Mouse (Mus musculus) hindbrain, embryonic 15.5 days (tissue): ENCODE measurements at regions not wholly inside any gene's neighbourhood (a gene's known extent, or its start where the extent isn't known, plus 50 kb on each side); places are given as distances from the start of the nearest gene placed in this dataset.

Experiments used
- ATAC-seq: fragments of 200-750 bp; cut with Nextera tagmentation; 2 replicates; pipeline ENCODE4 v1.8.0; 2017; ENCODE audit warnings: low read depth, moderate number of reproducible peaks, moderate TSS enrichment; ENCODE audit not compliant: low FRiP score
- H3K27ac ChIP-seq: fragments of 300-500 bp; sonication (generic); replicated peaks from 2 replicates; pipeline ENCODE4 v1.5.1; 2015; ENCODE audit warnings: mild to moderate bottlenecking, inconsistent platforms
- H3K27me3 ChIP-seq: fragments of 300-500 bp; sonication (generic); 2 replicates; pipeline ENCODE4 v1.6.1; 2015; ENCODE audit warnings: control low read depth, inconsistent platforms
- H3K36me3 ChIP-seq: fragments of 300-500 bp; sonication (generic); 2 replicates; pipeline ENCODE4 v1.6.1; 2015; ENCODE audit warnings: control low read depth, inconsistent platforms
- H3K4me1 ChIP-seq: fragments of 300-500 bp; sonication (generic); replicated peaks from 2 replicates; pipeline ENCODE4 v1.6.1; 2015; ENCODE audit warnings: control low read depth, inconsistent platforms
- H3K4me2 ChIP-seq: fragments of 300-500 bp; sonication (generic); 2 replicates; pipeline ENCODE4 v1.6.1; 2015; ENCODE audit warnings: moderate library complexity, mild to moderate bottlenecking, inconsistent platforms
- H3K4me3 ChIP-seq: fragments of 300-500 bp; sonication (generic); 2 replicates; pipeline ENCODE4 v1.5.1; 2015; ENCODE audit warnings: mild to moderate bottlenecking, inconsistent platforms
- H3K9ac ChIP-seq: fragments of 300-500 bp; sonication (generic); 2 replicates; pipeline ENCODE4 v1.6.1; 2015; ENCODE audit warnings: inconsistent platforms
- H3K9me3 ChIP-seq: fragments of 300-500 bp; sonication (generic); 2 replicates; pipeline ENCODE4 v1.6.1; 2016; ENCODE audit warnings: control low read depth, inconsistent platforms
- WGBS: fragments of 180-500 bp; shearing (Covaris S2); methylation state at CpG from one replicate; pipeline ENCODE4 v1.1.7; 2015; 5-methylcytosine and 5-hydroxymethylcytosine counted together

DNA sequence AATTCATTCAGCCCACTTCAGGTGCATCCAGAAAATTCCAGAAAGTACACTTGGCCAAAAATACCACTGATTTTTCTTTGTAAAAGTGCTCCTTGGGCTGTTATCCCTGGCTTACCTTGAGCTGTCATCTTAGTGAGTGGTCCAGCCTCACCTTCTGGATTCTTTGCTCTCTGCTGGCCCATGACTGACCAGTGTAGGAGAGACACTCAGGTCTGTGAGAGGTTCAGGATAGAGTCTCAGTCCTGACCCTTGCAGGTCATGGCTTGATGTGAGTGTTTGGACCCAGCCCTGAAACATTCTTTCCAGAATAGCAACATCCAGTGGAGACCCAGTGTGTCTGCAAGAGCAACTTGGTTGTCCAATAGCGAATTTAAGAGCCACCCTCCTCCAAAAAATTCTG, 182.0 kb downstream of the Irx2 start:
- peaks cover 8% of the 10 kb centered on the region; the same call in 1 of the 2 replicates for H3K27me3 ChIP-seq
- no peaks in the 10 kb centered on the region for H3K36me3 ChIP-seq
- H3K4me2 ChIP-seq, result no peak overlapping the region
- 88% methylated on average over 1 of the region's 1 CpGs for WGBS
- no peak overlapping the region for H3K9ac ChIP-seq
- H3K27ac ChIP-seq, result no peak overlapping the region
- H3K4me3 ChIP-seq, result no peak overlapping the region
- H3K9me3 ChIP-seq, result no peaks in the 10 kb centered on the region
- no peak for ATAC-seq
- H3K4me1 ChIP-seq, result peaks cover 5% of the 10 kb centered on the region

DNA sequence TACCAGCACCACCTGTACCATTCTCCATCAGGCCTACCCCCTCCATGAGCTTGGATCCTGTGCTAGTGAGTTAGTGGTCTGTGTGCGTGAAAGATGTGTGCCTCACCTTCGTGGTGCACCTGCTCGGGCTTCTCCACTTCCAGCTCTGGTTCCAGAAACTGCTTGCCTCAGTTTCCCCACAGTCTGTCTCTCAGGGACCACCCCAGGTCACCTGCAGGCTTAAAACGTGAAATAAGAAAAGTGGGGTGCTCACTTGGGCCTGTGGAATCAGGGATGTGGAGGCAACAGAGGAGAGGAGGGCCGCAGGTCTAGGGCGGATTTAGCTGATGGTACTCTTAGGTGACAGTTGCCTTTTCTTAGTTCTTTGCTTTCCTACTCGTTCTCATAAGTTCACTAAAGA, 186.0 kb downstream of the Irx2 start:
- Histone ChIP-seq H3K27me3 (peaks cover 24% of the 10 kb centered on the region), H3K4me1 (peaks cover 21% of the 10 kb centered on the region), H3K4me3 (no peak overlapping the region), H3K9ac (no peak overlapping the region), H3K4me2 (no peak overlapping the region), H3K27ac (no peak overlapping the region), H3K36me3 (no peaks in the 10 kb centered on the region), H3K9me3 (no peaks in the 10 kb centered on the region)
- ATAC-seq, result no peak
- 38% methylated on average over 7 of the region's 7 CpGs for WGBS

DNA sequence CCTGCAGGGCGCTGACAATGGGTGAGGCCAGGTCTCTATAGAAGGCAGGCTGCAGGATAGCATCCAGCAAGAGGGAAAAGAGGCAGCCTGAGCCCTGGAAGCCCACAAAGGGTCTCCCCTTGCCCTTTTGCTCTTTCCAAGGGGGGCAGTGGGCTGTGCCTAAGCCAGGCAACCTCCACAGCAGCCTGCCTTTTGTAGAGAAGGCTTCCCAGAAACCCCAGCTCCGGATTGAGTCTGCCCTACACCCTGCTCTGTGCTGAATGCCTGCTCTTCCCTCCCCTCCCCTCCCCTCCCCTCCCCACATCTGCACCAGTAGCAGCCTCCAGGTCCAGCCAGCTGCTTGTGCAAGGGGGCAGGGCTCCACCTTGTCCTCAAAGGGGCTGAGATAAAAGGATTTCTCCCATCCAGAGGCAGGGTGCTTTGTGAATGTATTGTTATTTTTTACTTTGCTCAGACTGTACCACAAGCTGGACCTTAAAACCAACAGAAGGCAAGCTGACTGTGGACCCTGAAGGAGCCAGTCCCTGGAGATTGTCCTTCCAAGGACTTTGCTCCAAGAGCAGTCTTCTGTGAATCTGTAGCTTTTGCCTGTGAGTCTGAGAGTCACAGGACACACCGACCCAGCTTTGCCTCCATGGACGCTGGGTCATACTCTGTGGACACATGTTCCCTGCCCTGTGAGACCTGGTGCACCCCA, 186.8 kb downstream of the Irx2 start:
- H3K9ac ChIP-seq, result no peak overlapping the region
- ATAC-seq, result no peak
- no peak overlapping the region for H3K4me3 ChIP-seq
- no peak overlapping the region for H3K4me2 ChIP-seq
- peaks cover 24% of the 10 kb centered on the region for H3K27me3 ChIP-seq
- 7% methylated on average over 4 of the region's 4 CpGs for WGBS
- H3K36me3 ChIP-seq, result no peaks in the 10 kb centered on the region
- H3K9me3 ChIP-seq, result no peaks in the 10 kb centered on the region
- no peak overlapping the region for H3K27ac ChIP-seq
- H3K4me1 ChIP-seq, result peaks cover 21% of the 10 kb centered on the region

DNA sequence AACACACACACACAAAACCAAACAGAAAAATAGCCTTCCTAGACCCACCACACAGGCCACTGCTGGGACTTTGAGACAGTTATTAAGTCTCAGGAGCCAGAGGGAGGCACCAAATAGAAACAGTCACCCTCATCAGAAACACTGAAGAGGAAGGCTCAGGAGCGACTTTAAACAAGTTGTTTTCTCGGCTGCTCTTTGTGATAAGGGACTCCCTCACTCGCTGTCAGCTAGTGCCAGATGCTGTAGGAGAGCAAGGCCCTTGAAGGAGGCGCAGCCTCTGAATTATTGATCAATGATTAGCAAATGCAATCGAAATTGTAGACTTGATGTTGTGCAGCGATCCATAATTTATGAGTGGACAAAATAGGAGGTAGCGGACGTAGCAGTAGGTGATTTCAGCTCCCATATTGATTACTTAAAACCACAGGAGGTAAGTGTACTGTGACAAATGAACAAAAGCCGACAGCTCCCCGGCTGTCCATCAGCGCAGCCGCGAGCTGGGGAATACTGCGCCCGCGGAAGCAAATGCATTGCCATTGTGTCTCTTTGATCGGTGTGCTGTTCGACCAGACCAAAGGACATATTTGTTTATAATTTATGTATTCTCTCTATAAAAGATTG, 187.4 kb downstream of the Irx2 start:
- Histone ChIP-seq H3K27ac (no peak overlapping the region), H3K27me3 (peaks cover 24% of the 10 kb centered on the region), H3K4me3 (0 out of 2 replicates have a peak overlapping the region, but pooled peaks have one; percentile 0), H3K4me2 (peak overlapping the region; percentile 35), H3K36me3 (no peaks in the 10 kb centered on the region), H3K9me3 (no peaks in the 10 kb centered on the region), H3K9ac (no peak overlapping the region), H3K4me1 (peaks cover 21% of the 10 kb centered on the region)
- 3% methylated on average over 18 of the region's 18 CpGs for WGBS
- no peak for ATAC-seq

DNA sequence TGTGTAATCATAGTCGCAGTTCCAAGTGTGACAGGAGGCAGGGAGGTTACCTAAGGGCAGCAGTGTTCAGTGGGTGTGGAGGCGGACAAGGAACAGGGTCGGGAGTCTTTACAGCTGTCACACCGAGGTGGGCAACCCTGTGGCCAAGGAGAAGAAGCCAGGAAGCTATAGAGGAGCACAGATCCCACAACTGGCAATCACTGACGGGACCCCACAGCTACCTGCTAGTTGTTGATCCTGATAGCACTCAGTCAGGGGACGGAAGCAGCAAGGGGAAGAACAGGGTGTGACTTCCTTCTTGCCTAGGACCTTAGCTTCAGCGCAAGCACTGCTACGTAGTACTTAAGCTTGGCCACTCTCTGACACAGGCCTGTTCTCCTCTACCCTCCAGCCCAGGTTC, 188.2 kb downstream of the Irx2 start:
- no peak for ATAC-seq
- WGBS, result 21% methylated on average over 8 of the region's 8 CpGs
- H3K9ac ChIP-seq, result no peak overlapping the region
- H3K4me1 ChIP-seq, result peaks cover 21% of the 10 kb centered on the region
- H3K4me3 ChIP-seq, result no peak overlapping the region
- H3K36me3 ChIP-seq, result no peaks in the 10 kb centered on the region
- no peak overlapping the region for H3K27ac ChIP-seq
- no peaks in the 10 kb centered on the region for H3K9me3 ChIP-seq
- H3K4me2 ChIP-seq, result peak overlapping the region; percentile 35
- H3K27me3 ChIP-seq, result peaks cover 24% of the 10 kb centered on the region

DNA sequence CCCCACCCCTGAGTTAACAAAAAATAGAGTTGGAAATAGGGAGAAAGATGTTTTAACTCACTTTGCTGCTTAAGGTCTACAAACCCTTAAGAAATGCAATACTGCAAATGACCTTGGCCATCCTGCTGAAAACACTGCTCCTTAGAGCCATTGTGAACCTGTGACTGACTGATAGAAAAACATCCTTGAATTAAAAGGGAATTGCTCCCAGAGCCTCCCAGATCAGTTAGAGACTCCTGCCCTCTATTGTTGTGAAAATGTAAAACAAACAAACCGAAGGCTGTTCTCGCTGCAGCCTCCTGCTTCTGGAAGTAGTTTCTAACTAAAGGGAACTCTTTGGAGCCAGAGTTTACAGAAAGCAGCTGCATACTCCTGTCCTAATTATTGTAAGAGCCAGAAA, 188.9 kb downstream of the Irx2 start:
- no peak; the same call in 1 of the 2 replicates for ATAC-seq
- H3K36me3 ChIP-seq, result no peaks in the 10 kb centered on the region
- H3K9me3 ChIP-seq, result no peaks in the 10 kb centered on the region
- H3K4me2 ChIP-seq, result no peak overlapping the region
- H3K4me1 ChIP-seq, result peaks cover 21% of the 10 kb centered on the region
- no peak overlapping the region for H3K9ac ChIP-seq
- H3K4me3 ChIP-seq, result no peak overlapping the region
- peaks cover 24% of the 10 kb centered on the region for H3K27me3 ChIP-seq
- H3K27ac ChIP-seq, result no peak overlapping the region
- WGBS, result 17% methylated on average over 2 of the region's 2 CpGs

DNA sequence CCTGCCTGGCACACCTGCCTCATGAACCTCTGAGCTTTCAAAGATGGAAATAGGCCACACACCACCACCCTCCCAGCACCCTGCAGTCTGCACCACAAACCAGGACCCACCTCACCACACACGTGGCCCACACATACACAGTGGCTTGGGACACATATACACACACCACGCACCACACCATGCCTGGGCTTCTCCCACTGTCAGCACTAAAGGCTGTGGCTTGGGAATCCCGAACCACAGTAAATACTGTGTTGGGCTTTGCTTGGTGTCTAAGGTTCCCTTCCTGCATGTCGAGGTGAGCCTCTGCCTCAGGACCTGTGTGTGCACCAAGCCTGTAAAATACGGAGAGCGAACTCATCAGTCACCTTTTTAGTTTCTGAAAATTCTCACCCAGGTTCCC, 189.3 kb downstream of the Irx2 start:
- H3K9me3 ChIP-seq, result no peaks in the 10 kb centered on the region
- peaks cover 21% of the 10 kb centered on the region for H3K4me1 ChIP-seq
- H3K27me3 ChIP-seq, result peaks cover 24% of the 10 kb centered on the region
- no peak overlapping the region for H3K4me2 ChIP-seq
- H3K4me3 ChIP-seq, result no peak overlapping the region
- H3K9ac ChIP-seq, result no peak overlapping the region
- H3K27ac ChIP-seq, result no peak overlapping the region
- no peaks in the 10 kb centered on the region for H3K36me3 ChIP-seq
- WGBS, result 17% methylated on average over 6 of the region's 6 CpGs
- peak; percentile 55; the same call in 1 of the 2 replicates for ATAC-seq

DNA sequence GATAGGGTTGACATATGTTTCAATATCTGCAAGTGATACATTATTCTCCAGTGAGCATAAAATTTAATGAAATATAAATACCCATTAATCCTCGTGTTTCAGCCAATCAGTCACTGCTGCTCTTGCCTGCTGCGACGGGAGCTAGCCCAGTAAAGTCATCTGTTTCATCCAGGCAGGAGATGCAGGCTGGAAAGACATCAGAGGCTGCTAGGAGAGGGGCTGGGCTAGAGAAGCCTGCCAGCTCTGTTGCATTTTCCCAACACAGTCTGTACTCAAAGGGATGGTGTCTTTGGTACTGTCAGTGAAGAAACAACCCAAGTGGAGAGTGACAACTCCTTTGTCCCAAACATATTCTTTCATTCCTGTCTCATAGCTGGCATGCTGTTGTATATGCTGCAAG, 198.0 kb downstream of the Irx2 start:
- WGBS, result 27% methylated on average over 3 of the region's 3 CpGs
- H3K9ac ChIP-seq, result no peak overlapping the region
- peak; percentile 15; the same call in 1 of the 2 replicates for ATAC-seq

DNA sequence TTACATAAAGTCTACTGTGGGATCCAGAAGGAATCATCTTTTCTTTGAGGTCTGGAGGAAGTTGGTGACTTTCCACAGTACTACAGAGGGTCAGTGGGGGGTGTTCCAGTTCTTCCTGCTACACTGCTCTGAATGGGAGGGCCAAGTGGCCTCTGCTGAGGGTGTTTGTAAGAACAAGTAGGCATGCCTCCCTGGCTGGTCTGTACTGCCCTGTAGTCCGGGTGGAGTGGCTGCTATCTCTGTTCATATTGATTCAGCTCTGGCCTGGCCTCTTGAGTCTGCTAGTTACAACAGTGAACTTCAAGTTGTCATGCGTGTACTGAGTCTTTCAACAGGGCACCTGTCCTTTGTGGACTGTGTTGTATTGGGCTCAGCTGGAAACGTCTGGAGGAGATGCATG, 200.7 kb downstream of the Irx2 start:
- Histone ChIP-seq H3K4me1 (0 out of 2 replicates have a peak, but pooled peaks cover 5% of the 10 kb centered on the region), H3K9ac (no peak overlapping the region), H3K4me3 (no peak overlapping the region), H3K4me2 (no peak overlapping the region), H3K27ac (no peak overlapping the region), H3K27me3 (0 out of 2 replicates have a peak, but pooled peaks cover 8% of the 10 kb centered on the region), H3K36me3 (no peaks in the 10 kb centered on the region), H3K9me3 (no peaks in the 10 kb centered on the region)
- ATAC-seq, result no peak
- WGBS, result 87% methylated on average over 3 of the region's 3 CpGs

More for the DNA sequence above, 198.0 kb downstream of the Irx2 start:
- no peaks in the 10 kb centered on the region for H3K36me3 ChIP-seq
- H3K4me3 ChIP-seq, result no peak overlapping the region
- H3K4me2 ChIP-seq, result no peak overlapping the region
- H3K4me1 ChIP-seq, result 0 out of 2 replicates have a peak, but pooled peaks cover 5% of the 10 kb centered on the region
- 0 out of 2 replicates have a peak, but pooled peaks cover 8% of the 10 kb centered on the region for H3K27me3 ChIP-seq
- H3K9me3 ChIP-seq, result no peaks in the 10 kb centered on the region
- no peak overlapping the region for H3K27ac ChIP-seq

DNA sequence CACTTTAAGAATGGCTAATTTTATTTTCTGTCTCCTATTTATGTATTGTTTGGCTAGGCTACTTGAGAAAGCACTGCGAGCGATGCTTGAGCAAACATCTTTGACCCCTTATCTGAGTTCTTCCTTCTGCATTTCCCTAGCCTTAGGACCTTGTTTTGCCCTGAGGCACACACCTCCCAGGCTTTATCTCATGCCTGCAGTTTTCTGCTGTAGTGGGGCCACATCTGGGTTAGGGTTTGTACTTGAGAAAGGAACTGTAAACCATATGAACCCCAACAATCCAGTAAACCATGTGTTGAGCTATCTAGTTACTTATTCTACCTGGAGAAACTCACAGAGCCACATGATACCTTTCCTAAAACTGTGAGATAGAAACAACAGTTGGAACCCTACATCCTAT, 204.7 kb downstream of the Irx2 start:
- H3K27ac ChIP-seq, result no peak overlapping the region
- H3K9ac ChIP-seq, result no peak overlapping the region
- H3K36me3 ChIP-seq, result no peaks in the 10 kb centered on the region
- no peak overlapping the region for H3K4me2 ChIP-seq
- ATAC-seq, result no peak
- 0 out of 2 replicates have a peak, but pooled peaks cover 5% of the 10 kb centered on the region for H3K4me1 ChIP-seq
- WGBS, result 90% methylated on average over 2 of the region's 2 CpGs
- H3K4me3 ChIP-seq, result no peak overlapping the region
- 0 out of 2 replicates have a peak, but pooled peaks cover 5% of the 10 kb centered on the region for H3K27me3 ChIP-seq
- H3K9me3 ChIP-seq, result no peaks in the 10 kb centered on the region

DNA sequence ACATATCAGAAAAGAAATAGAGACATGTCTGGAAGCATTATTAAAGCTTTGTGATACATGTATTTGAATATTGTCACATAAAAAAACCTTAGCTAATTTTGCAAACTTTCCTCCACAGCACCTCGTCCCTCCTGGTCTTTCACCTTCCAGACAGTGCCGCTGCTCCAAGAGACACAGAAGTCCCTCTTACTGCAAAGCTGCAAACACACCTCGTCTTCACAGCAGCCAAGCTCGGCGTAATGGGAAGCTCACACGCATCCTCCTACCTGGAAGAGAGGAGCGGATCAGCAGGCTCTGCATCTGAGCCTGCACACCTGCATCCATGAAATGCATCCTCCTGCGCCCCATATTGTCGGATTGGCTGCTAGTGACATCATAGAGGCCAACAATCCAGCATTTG, 208.4 kb downstream of the Irx2 start:
- 0 out of 2 replicates have a peak, but pooled peaks cover 5% of the 10 kb centered on the region for H3K4me1 ChIP-seq
- H3K27ac ChIP-seq, result no peak overlapping the region
- H3K4me2 ChIP-seq, result no peak overlapping the region
- no peak overlapping the region for H3K4me3 ChIP-seq
- H3K36me3 ChIP-seq, result no peaks in the 10 kb centered on the region
- H3K27me3 ChIP-seq, result no peaks in the 10 kb centered on the region
- WGBS, result 56% methylated on average over 9 of the region's 9 CpGs
- H3K9me3 ChIP-seq, result no peaks in the 10 kb centered on the region
- H3K9ac ChIP-seq, result no peak overlapping the region
- no peak for ATAC-seq

DNA sequence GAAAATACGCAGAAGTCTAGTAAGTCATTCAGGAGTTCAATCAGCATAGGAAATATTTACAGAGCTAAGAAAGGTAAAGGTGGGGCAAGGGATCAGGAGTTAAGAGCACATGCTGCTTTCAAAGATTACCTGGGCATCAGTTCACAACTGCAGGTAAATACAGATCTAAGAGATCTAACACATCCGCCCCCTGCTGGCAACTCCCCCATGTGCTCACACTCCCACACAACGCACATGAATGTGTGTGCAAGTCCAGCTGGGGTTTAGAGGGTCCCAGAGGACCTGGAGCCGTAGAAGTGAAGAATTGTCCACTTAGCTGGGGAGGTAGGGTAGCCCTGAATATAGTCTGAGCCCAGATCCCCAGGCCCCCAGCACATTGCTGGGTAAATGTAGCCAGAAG, 219.5 kb downstream of the Irx2 start:
- no peak for ATAC-seq
- WGBS, result 81% methylated on average over 4 of the region's 4 CpGs

More for the DNA sequence above, 219.5 kb downstream of the Irx2 start:
- no peak overlapping the region for H3K9ac ChIP-seq
- H3K4me3 ChIP-seq, result no peak overlapping the region
- 0 out of 2 replicates have a peak, but pooled peaks cover 3% of the 10 kb centered on the region for H3K9me3 ChIP-seq
- H3K27me3 ChIP-seq, result 0 out of 2 replicates have a peak, but pooled peaks cover 3% of the 10 kb centered on the region
- no peak overlapping the region for H3K4me2 ChIP-seq
- no peaks in the 10 kb centered on the region for H3K4me1 ChIP-seq
- no peak overlapping the region for H3K27ac ChIP-seq
- no peaks in the 10 kb centered on the region for H3K36me3 ChIP-seq
